Mouse (Mus musculus): ENCODE results near the gene Hhatl. TPM values are rescaled to one million over a fixed set of nuclear protein-coding genes. Genes with fewer than 3 reads are reported as not detected.

Gene Hhatl
- polyA plus RNA-seq, 1 experiment from 2014 or later = not detected

DNA sequence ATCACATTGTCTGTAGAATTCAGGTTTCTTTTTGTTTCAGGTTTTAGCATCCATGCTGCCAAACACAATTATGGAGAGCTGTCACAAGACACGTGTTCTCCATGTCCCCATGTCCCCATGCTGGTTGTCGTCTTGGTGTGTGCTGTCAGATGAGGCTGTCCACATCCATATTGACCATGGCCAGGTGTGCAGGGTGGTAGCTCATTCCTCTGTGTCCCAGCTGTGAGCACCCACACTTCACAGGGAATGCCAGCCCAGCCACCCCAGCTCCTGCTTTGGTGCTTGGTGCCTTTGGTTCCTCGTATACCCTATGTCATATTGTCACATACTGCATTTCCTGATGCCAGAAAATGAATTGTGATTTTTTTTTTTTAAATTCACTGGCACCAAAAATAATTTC is 37.7 kb downstream of the Hhatl start:
- H3K9ac ChIP-seq (replicated peaks; ENCODE audit: low read length) = no peak overlapping the region
- no peak overlapping the region for H3K4me2 ChIP-seq (ENCODE audit: low read depth, low read length)
- H3K27me3 ChIP-seq (ENCODE audit: control insufficient read depth, insufficient read depth, low read length) = no peaks in the 10 kb centered on the region
- no peak overlapping the region for H3K27ac ChIP-seq (replicated peaks; ENCODE audit: low read depth, low read length)
- no peaks in the 10 kb centered on the region; the same call in none of the 2 replicates for H3K4me1 ChIP-seq (ENCODE audit: control insufficient read depth, insufficient read depth, low read length)
- H3K4me3 ChIP-seq (ENCODE audit: low read depth, low read length) = no peak overlapping the region
- no peaks in the 10 kb centered on the region for H3K9me3 ChIP-seq (replicated peaks; ENCODE audit: control insufficient read depth, low read length)
- DNase-seq (ENCODE audit: low spot score) = no peak
- H3K36me3 ChIP-seq (replicated peaks; ENCODE audit: control insufficient read depth, insufficient read depth, low read depth, low read length) = peaks cover 13% of the 10 kb centered on the region
- WGBS = 84% methylated on average over 3 of the region's 3 CpGs
- no peak for ATAC-seq (replicated peaks; ENCODE audit: insufficient number of reproducible peaks, low FRiP score, low TSS enrichment, low read depth)

DNA sequence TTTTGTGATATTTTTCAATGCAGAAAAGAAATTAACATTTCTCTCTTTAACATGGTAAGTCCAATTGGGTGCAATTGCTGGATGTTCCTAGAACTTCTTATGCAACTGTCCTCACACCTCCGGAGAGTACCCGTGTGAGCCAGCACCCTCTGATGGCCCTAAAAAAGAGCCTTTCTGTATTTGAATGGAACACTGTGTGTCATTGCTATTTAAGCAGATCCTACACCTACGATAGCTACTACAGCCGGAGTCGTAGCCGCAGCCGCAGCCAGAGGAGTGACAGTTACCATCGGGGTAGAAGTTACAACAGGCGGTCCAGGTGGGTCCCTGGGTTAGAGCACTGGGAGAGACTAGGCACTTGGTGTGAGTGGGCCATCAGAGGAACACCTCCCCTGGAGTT is 39.5 kb downstream of the Hhatl start:
- Histone ChIP-seq H3K36me3 (replicated peaks; ENCODE audit: control insufficient read depth, insufficient read depth, low read depth, low read length) (peaks cover 14% of the 10 kb centered on the region), H3K27me3 (ENCODE audit: control insufficient read depth, insufficient read depth, low read length) (no peaks in the 10 kb centered on the region), H3K9ac (replicated peaks; ENCODE audit: low read length) (no peak overlapping the region), H3K4me2 (ENCODE audit: low read depth, low read length) (no peak overlapping the region), H3K27ac (replicated peaks; ENCODE audit: low read depth, low read length) (no peak overlapping the region), H3K4me3 (ENCODE audit: low read depth, low read length) (no peak overlapping the region), H3K4me1 (ENCODE audit: control insufficient read depth, insufficient read depth, low read length) (no peaks in the 10 kb centered on the region; the same call in none of the 2 replicates), H3K9me3 (replicated peaks; ENCODE audit: control insufficient read depth, low read length) (no peaks in the 10 kb centered on the region)
- no peak for ATAC-seq (replicated peaks; ENCODE audit: insufficient number of reproducible peaks, low FRiP score, low TSS enrichment, low read depth)
- no peak for DNase-seq (ENCODE audit: low spot score)
- WGBS = 93% methylated on average over 9 of the region's 9 CpGs

DNA sequence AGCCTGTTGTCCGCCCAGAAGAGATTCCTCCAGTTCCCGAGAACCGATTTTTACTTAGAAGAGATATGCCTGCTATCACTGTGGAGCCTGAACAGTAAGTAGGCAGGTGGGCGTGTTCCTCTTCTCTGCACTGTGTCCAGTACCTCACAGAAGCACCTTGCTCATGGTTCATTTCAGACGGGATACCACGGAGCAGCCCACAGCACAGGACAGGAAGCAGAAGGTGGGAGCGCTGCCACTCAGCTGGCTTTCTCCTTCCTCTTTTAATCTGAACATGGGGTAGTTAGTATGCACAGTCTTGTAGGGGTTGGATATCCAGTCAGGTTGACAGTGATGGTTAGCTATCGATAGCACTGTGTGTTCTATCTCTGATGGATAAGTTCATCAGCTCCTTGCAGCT is 48.3 kb downstream of the Hhatl start:
- H3K4me1 ChIP-seq (ENCODE audit: control insufficient read depth, insufficient read depth, low read length) = no peaks in the 10 kb centered on the region
- peaks cover 19% of the 10 kb centered on the region for H3K36me3 ChIP-seq (replicated peaks; ENCODE audit: control insufficient read depth, insufficient read depth, low read depth, low read length)

DNA sequence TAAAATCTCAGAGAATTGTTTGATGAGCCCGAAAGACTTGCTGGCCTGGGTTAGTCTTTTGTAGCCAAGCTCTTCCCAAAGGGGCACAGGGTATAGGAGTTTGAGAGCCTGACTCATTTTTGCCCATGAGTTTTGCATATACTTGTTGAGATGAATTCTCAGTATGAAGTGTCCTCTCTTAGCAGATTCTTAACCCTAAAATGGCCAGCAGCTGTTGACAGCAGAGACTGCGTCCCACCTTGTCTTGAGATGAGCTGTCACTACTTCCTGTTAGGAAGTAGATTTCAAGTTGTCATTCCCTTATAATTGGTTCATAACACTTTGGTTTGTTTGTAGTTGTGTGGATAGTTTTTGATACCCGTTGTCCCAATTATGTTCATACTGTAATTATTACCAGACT is 51.1 kb downstream of the Hhatl start:
- no peaks in the 10 kb centered on the region for H3K9me3 ChIP-seq (replicated peaks; ENCODE audit: control insufficient read depth, low read length)
- peaks cover 12% of the 10 kb centered on the region for H3K36me3 ChIP-seq (replicated peaks; ENCODE audit: control insufficient read depth, insufficient read depth, low read depth, low read length)
- H3K27ac ChIP-seq (replicated peaks; ENCODE audit: low read depth, low read length) = no peak overlapping the region
- H3K9ac ChIP-seq (replicated peaks; ENCODE audit: low read length) = no peak overlapping the region
- no peak for DNase-seq (ENCODE audit: low spot score)
- H3K27me3 ChIP-seq (ENCODE audit: control insufficient read depth, insufficient read depth, low read length) = no peaks in the 10 kb centered on the region
- 89% methylated on average over 3 of the region's 3 CpGs for WGBS
- no peak overlapping the region for H3K4me2 ChIP-seq (ENCODE audit: low read depth, low read length)
- no peak for ATAC-seq (replicated peaks; ENCODE audit: insufficient number of reproducible peaks, low FRiP score, low TSS enrichment, low read depth)
- H3K4me3 ChIP-seq (ENCODE audit: low read depth, low read length) = no peak overlapping the region
- H3K4me1 ChIP-seq (ENCODE audit: control insufficient read depth, insufficient read depth, low read length) = no peaks in the 10 kb centered on the region

More for the DNA sequence above, 48.3 kb downstream of the Hhatl start:
- Histone ChIP-seq H3K9me3 (replicated peaks; ENCODE audit: control insufficient read depth, low read length) (no peaks in the 10 kb centered on the region), H3K27ac (replicated peaks; ENCODE audit: low read depth, low read length) (no peak overlapping the region), H3K27me3 (ENCODE audit: control insufficient read depth, insufficient read depth, low read length) (no peaks in the 10 kb centered on the region), H3K4me3 (ENCODE audit: low read depth, low read length) (no peak overlapping the region), H3K9ac (replicated peaks; ENCODE audit: low read length) (no peak overlapping the region), H3K4me2 (ENCODE audit: low read depth, low read length) (no peak overlapping the region)
- ATAC-seq (replicated peaks; ENCODE audit: insufficient number of reproducible peaks, low FRiP score, low TSS enrichment, low read depth) (no peak), DNase-seq (ENCODE audit: low spot score) (no peak)
- 89% methylated on average over 8 of the region's 8 CpGs for WGBS

DNA sequence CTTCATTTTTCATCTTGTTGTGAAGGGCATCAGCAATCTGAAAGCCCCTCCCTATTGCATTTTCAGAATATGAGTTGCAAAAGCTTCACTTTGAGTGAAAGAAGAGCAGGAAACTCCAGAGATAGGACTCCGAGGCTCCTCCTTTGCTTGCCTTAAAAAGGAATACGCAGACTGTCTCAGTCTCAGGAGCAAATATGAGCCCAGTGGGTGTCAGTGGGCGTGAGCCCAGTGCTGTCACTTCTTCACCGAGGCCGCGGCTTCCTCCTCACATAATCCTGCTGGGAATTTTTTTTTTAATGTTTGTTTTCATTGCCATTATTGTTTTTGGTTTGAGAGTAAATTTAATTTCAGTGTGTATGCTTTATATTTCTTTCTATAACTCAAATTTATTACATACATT is 51.8 kb downstream of the Hhatl start:
- Histone ChIP-seq H3K4me3 (ENCODE audit: low read depth, low read length) (no peak overlapping the region), H3K27me3 (ENCODE audit: control insufficient read depth, insufficient read depth, low read length) (no peaks in the 10 kb centered on the region), H3K4me2 (ENCODE audit: low read depth, low read length) (no peak overlapping the region), H3K9me3 (replicated peaks; ENCODE audit: control insufficient read depth, low read length) (no peaks in the 10 kb centered on the region), H3K27ac (replicated peaks; ENCODE audit: low read depth, low read length) (no peak overlapping the region), H3K36me3 (replicated peaks; ENCODE audit: control insufficient read depth, insufficient read depth, low read depth, low read length) (peaks cover 8% of the 10 kb centered on the region), H3K4me1 (ENCODE audit: control insufficient read depth, insufficient read depth, low read length) (no peaks in the 10 kb centered on the region), H3K9ac (replicated peaks; ENCODE audit: low read length) (no peak overlapping the region)
- DNase-seq (ENCODE audit: low spot score) (no peak), ATAC-seq (replicated peaks; ENCODE audit: insufficient number of reproducible peaks, low FRiP score, low TSS enrichment, low read depth) (no peak)
- 89% methylated on average over 6 of the region's 6 CpGs for WGBS

Other genes starting within 250 kb of the Hhatl start
- not detected in 2 replicates for gene Lyzl4, start 150.4 kb downstream of the Hhatl start, polyA plus RNA-seq (2014; fragmentation: Nextera tagmentation; extraction: Ambion mirVana)
- 0.08 and 0.57 TPM in 2 replicates for gene Vipr1, start 149.8 kb downstream of the Hhatl start, polyA plus RNA-seq (2014; fragmentation: Nextera tagmentation; extraction: Ambion mirVana)
- 11.6 and 12.3 TPM in 2 replicates for gene Sec22c, start 87.0 kb downstream of the Hhatl start, polyA plus RNA-seq (2014; fragmentation: Nextera tagmentation; extraction: Ambion mirVana)
- 96.0 and 109 TPM in 2 replicates for gene Ss18l2, start 82.2 kb downstream of the Hhatl start, polyA plus RNA-seq (2014; fragmentation: Nextera tagmentation; extraction: Ambion mirVana)
- 59.7 and 61.2 TPM in 2 replicates for gene Nktr, start 73.3 kb downstream of the Hhatl start, polyA plus RNA-seq (2014; fragmentation: Nextera tagmentation; extraction: Ambion mirVana)
- gene Zfp651, start 33.2 kb downstream of the Hhatl start, polyA plus RNA-seq (2014; fragmentation: Nextera tagmentation; extraction: Ambion mirVana) = 4.9 and 5.1 TPM in 2 replicates
- gene Klhl40, start 14.9 kb downstream of the Hhatl start, polyA plus RNA-seq (2014; fragmentation: Nextera tagmentation; extraction: Ambion mirVana) = 0.81 and 0.85 TPM in 2 replicates
- gene Ccdc13, start 47.0 kb upstream of the Hhatl start, polyA plus RNA-seq (2014; fragmentation: Nextera tagmentation; extraction: Ambion mirVana) = 0.18 and 1.3 TPM in 2 replicates
- gene Higd1a, start 65.9 kb upstream of the Hhatl start, polyA plus RNA-seq (2014; fragmentation: Nextera tagmentation; extraction: Ambion mirVana) = 135 and 136 TPM in 2 replicates
- gene Ackr2, start 105.8 kb upstream of the Hhatl start, polyA plus RNA-seq (2014; fragmentation: Nextera tagmentation; extraction: Ambion mirVana) = 0.10 and 0.31 TPM in 2 replicates
- not detected in 2 replicates for gene Cyp8b1, start 123.8 kb upstream of the Hhatl start, polyA plus RNA-seq (2014; fragmentation: Nextera tagmentation; extraction: Ambion mirVana)
- gene Fam198a, start 158.5 kb upstream of the Hhatl start, polyA plus RNA-seq (2014; fragmentation: Nextera tagmentation; extraction: Ambion mirVana) = 0.35 and 0.38 TPM in 2 replicates
- 6.9 and 7.5 TPM in 2 replicates for gene Pomgnt2, start 204.6 kb upstream of the Hhatl start, polyA plus RNA-seq (2014; fragmentation: Nextera tagmentation; extraction: Ambion mirVana)